8 mouse cellular contexts compared by ENCODE assay signal in genomic region chr4:133015710-133016651, GRCm38 (mm10). TPM values are rescaled to one million over a fixed set of nuclear protein-coding genes. Genes with fewer than 3 reads are reported as not detected.
A peak's percentile ranks its signal among the peaks of the same experiment; 100 is the strongest.
DNase-seq lines count a peak whose midpoint lies in the region; ATAC-seq and TF ChIP-seq lines count a peak whose summit lies in the region.

No protein-coding gene starts in this region.

- no peak for TF ChIP-seq EP300 in ES-Bruce4 (IDR thresholded peaks at IDR 0.05; ENCODE audit: insufficient read depth, low read depth, low read length)
- TF ChIP-seq EP300 in stomach, postnatal 0 days (optimal IDR thresholded peaks at IDR 0.05) = no peak

- no peaks in the 10 kb centered on the region for H3K27me3 ChIP-seq in heart, embryonic 10.5 days (ENCODE audit: insufficient read depth, poor library complexity, severe bottlenecking)
- no peaks in the 10 kb centered on the region for H3K27me3 ChIP-seq in ES-Bruce4 (ENCODE audit: control insufficient read depth, insufficient read depth, low read length, poor library complexity, severe bottlenecking)
- no peaks in the 10 kb centered on the region for H3K27me3 ChIP-seq in stomach, postnatal 0 days (ENCODE audit: control insufficient read depth, insufficient read depth, low read length)

- ATAC-seq in stomach, postnatal 0 days (ENCODE audit: low FRiP score, low TSS enrichment) = no peak

- peak overlapping the region; percentile 11; the same call in 1 of the 2 replicates for H3K4me2 ChIP-seq in stomach, postnatal 0 days (replicated peaks; ENCODE audit: low read depth)

- peak overlapping the region; percentile 78 for H3K27ac ChIP-seq in heart, embryonic 10.5 days
- no peak overlapping the region for H3K27ac ChIP-seq in ES-Bruce4 (ENCODE audit: insufficient read depth, low read length)
- H3K27ac ChIP-seq in embryonic fibroblast, embryonic 13.5 days (ENCODE audit: insufficient read depth, low read length) = peak overlapping the region; percentile 87
- H3K27ac ChIP-seq in stomach, postnatal 0 days (replicated peaks) = peak overlapping the region; percentile 76

- no peaks in the 10 kb centered on the region for H3K9me3 ChIP-seq in heart, embryonic 10.5 days
- H3K9me3 ChIP-seq in ES-Bruce4 (replicated peaks; ENCODE audit: control insufficient read depth, insufficient read depth, low read length, poor library complexity, severe bottlenecking) = no peaks in the 10 kb centered on the region
- no peaks in the 10 kb centered on the region for H3K9me3 ChIP-seq in stomach, postnatal 0 days (ENCODE audit: control insufficient read depth, low read length)

- H3K4me1 ChIP-seq in heart, embryonic 10.5 days = peaks cover 80% of the 10 kb centered on the region
- peaks cover 12% of the 10 kb centered on the region for H3K4me1 ChIP-seq in ES-Bruce4 (ENCODE audit: control insufficient read depth, insufficient read depth, low read length)
- H3K4me1 ChIP-seq in embryonic fibroblast, embryonic 13.5 days (ENCODE audit: control insufficient read depth, insufficient read depth, low read length) = peaks cover 24% of the 10 kb centered on the region
- peaks cover 27% of the 10 kb centered on the region for H3K4me1 ChIP-seq in stomach, postnatal 0 days (replicated peaks; ENCODE audit: control insufficient read depth, insufficient read depth)

- no peak overlapping the region for H3K9ac ChIP-seq in ES-Bruce4 (ENCODE audit: low read depth, poor library complexity, severe bottlenecking)
- H3K9ac ChIP-seq in stomach, postnatal 0 days (ENCODE audit: low read length) = peak overlapping the region; percentile 27; the same call in 1 of the 2 replicates

- peak overlapping the region; percentile 40 for H3K4me3 ChIP-seq in heart, embryonic 10.5 days
- no peak overlapping the region for H3K4me3 ChIP-seq in ES-Bruce4 (ENCODE audit: low read depth, low read length)
- H3K4me3 ChIP-seq in embryonic fibroblast, embryonic 13.5 days (ENCODE audit: insufficient read depth, low read length) = no peak overlapping the region
- no peak overlapping the region for H3K4me3 ChIP-seq in stomach, postnatal 0 days (ENCODE audit: low read depth, low read length)

- no peak for DNase-seq in heart, embryonic 10.5 days (ENCODE audit: low spot score)
- no peak for DNase-seq in heart, adult 8-10 months (ENCODE audit: low spot score)
- DNase-seq in kidney, postnatal 4 days = peak; percentile 30 to 52
- DNase-seq in stomach, postnatal 0 days (ENCODE audit: low spot score) = no peak
- DNase-seq in urinary bladder, adult 18-20 months (ENCODE audit: low spot score in 2 of 2) = no peak
- no peak for DNase-seq in spleen, postnatal 14 days (ENCODE audit: low spot score in 2 of 2)

- TF ChIP-seq POLR2A in ES-Bruce4 (IDR thresholded peaks at IDR 0.05; ENCODE audit: insufficient read depth, low read length) = no peak
- 0 out of 2 replicates have a peak, but pooled peaks have one; percentile 45 for TF ChIP-seq POLR2A in embryonic fibroblast, embryonic 13.5 days (IDR thresholded peaks at IDR 0.05; ENCODE audit: low read depth, low read length)

- peaks cover 12% of the 10 kb centered on the region; the same call in 1 of the 2 replicates for H3K36me3 ChIP-seq in heart, embryonic 10.5 days
- no peaks in the 10 kb centered on the region for H3K36me3 ChIP-seq in ES-Bruce4 (ENCODE audit: control insufficient read depth, insufficient read depth, low read length, poor library complexity, severe bottlenecking)
- no peaks in the 10 kb centered on the region for H3K36me3 ChIP-seq in stomach, postnatal 0 days (ENCODE audit: control insufficient read depth, insufficient read depth, low read length)

- 26% methylated on average over 9 of the region's 9 CpGs for WGBS in heart, embryonic 10.5 days
- 54% methylated on average over 9 of the region's 9 CpGs for WGBS in stomach, postnatal 0 days

- TF ChIP-seq CTCF in ES-Bruce4 (IDR thresholded peaks at IDR 0.05; ENCODE audit: low read depth, low read length) = peak; percentile 36
- peak; percentile 40; the same call in 1 of the 2 replicates for TF ChIP-seq CTCF in embryonic fibroblast, embryonic 13.5 days (IDR thresholded peaks at IDR 0.05; ENCODE audit: borderline replicate concordance, insufficient read depth, low read length)
- TF ChIP-seq CTCF in stomach, postnatal 0 days (IDR thresholded peaks at IDR 0.05; ENCODE audit: low read depth) = peak; percentile 58

RNA-seq across cellular contexts. Expression of gene Ahdc1, which starts 4.9 kb away (rescaled TPM):
- polyA plus RNA-seq in heart, embryonic 10.5 days (2016; fragmentation: Nextera tagmentation; extraction: Ambion mirVana) = 8.4 and 12.2 TPM in 2 replicates
- total RNA-seq in heart, adult 8-10 months (2022) = 10 to 100 TPM; 37.5 to 52.5 (median 45.0) TPM
- polyA plus RNA-seq in ES-Bruce4 (2011; ENCODE audit: insufficient read depth, insufficient read length, low read depth, missing spikeins) = 88.2 and 102 TPM in 2 replicates
- polyA plus RNA-seq in embryonic fibroblast, embryonic 13.5 days (2011; ENCODE audit: insufficient read length, low read depth, missing spikeins) = 37.5 and 46.0 TPM in 2 replicates
- polyA plus RNA-seq in stomach, postnatal 0 days (2015; fragmentation: Nextera tagmentation; extraction: Ambion mirVana) = 2.8 and 3.2 TPM in 2 replicates

RNA-seq across cellular contexts. Expression of gene Fgr, which starts 42.1 kb away (rescaled TPM):
- 0.36 and 0.43 TPM in 2 replicates for polyA plus RNA-seq in heart, embryonic 10.5 days (2016; fragmentation: Nextera tagmentation; extraction: Ambion mirVana)
- total RNA-seq in heart, adult 8-10 months (2022) = 1 to 10 TPM in 1 of 4 experiments, under 1 TPM in 3; 0.14 to 2.5 (median 0.49) TPM
- polyA plus RNA-seq in ES-Bruce4 (2011; ENCODE audit: insufficient read depth, insufficient read length, low read depth, missing spikeins) = 0.70 and 1.9 TPM in 2 replicates
- polyA plus RNA-seq in embryonic fibroblast, embryonic 13.5 days (2011; ENCODE audit: insufficient read length, low read depth, missing spikeins) = not detected in 2 replicates
- polyA plus RNA-seq in stomach, postnatal 0 days (2015; fragmentation: Nextera tagmentation; extraction: Ambion mirVana) = 0.15 and 0.18 TPM in 2 replicates

Comparison
In these comparisons a context has a peak if more than half of its experiments do, and no peak if none do; other contexts are left out.
1. DNase-seq: peak in kidney, postnatal 4 days (2 of 2); none in heart, embryonic 10.5 days (single experiment), heart, adult 8-10 months (single experiment), stomach, postnatal 0 days (single experiment), urinary bladder, adult 18-20 months (0 of 2) and spleen, postnatal 14 days (0 of 2).
2. Peak in every context shown above with its lines, with median percentiles within 50 percentile points of each other: CTCF ChIP-seq.